Mouse (Mus musculus) G1E-ER4 (cell line): ENCODE measurements around the gene Grrp1. TPM values are rescaled to one million over a fixed set of nuclear protein-coding genes. Genes with fewer than 3 reads are reported as not detected.

Experiments
- GATA1 ChIP-seq: IDR thresholded peaks from one replicate; pipeline ENCODE4 v1.8.0; 2012; ENCODE audit warnings: low read length, inconsistent platforms
- polyA plus RNA-seq: library from polyadenylated mRNA; stranded (reverse); fragments of >175 nt; gene quantifications from 2 replicates; pipeline ENCODE4 v1.2.3, GENCODE M21; 2012

Grrp1 gene
- polyA plus RNA-seq, result not detected in 2 replicates

DNA sequence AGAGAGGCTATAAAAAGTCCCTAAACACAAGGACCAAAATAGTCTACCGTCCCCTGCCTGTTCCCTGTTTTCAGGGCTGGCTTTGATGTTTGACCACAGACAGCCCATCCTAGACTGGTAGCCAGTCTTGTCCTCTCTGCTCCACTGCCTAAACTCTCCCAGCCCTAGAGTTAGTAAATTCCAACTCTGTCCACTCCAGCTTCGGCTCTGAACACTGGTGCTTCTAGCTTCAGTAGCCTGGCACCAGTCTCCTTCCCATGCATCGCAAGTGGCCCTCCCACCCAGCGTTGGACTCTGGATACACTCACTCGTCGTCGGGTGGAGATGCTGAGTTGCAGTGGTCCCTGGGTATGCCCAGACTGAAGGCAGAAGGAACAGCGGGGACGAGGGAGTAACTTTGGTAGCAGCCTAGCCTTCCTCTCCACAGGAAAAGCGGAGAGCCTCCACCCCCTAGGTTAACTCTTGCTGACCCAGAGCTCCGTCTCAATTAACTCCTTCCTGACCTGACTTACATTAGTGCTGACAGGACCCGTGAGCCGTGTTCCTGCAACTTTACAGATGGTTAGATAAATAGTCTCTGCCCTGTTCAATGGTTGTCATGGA is at the start of gene Grrp1:
TSS of gene Grrp1 (minus strand) at position 385 of the 603 bp plus-strand sequence.
- no peak for TF ChIP-seq GATA1

DNA sequence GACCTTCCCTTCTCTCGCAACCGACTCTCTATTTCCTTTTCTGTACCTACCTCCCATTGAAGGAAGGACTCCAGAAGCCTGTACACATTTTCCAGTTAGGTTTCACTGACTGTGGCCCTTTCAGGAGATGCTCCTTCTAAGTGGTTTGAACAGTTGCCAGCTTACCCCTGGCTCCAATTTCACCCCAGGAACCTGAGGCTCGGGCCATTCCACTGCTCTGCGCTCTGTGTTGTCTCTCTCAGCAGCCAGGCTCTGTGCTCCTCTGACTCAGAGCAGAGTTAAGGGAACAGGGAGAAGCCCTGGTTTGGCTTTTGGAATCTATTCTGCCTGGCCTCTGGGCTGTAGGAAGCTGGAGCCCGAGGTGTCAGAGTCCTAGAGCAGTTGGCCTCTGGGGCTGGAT is 48.2 kb upstream of the Grrp1 start:
- no peak for TF ChIP-seq GATA1

DNA sequence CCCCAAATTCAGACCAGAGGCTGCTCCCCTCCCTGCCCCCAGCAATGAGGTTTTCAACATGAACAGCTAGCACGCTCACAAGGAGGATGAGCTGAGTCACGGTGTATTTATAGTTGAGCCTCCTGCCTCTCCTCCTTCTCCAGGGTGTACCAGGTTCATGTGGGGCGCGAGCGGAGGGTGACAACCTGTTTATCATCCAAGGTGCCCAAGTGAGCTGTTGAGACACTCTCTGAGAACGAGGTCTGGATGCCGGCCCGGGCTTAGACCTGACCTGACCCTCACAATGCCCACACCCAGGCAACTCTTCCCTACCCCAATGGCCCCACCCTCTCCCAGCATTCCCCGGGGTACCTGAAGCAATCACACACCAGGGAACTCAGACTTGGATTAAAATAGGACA is 46.4 kb upstream of the Grrp1 start:
- TF ChIP-seq GATA1, result no peak

DNA sequence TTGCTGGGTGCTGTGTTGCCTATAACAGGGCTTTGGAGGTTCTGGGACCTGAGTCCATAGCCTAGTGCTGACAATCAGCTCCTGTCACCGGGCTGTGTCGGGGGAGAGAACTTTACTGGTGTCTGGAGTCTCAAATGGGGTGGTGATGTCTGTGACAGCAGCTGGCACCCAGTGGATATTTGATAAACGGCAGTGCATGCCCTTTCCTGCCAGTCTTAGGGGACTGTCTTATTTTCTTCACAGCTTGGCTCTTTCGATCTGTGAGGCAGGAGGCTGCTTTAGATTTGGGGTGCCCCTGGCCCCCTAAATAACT is 45.5 kb upstream of the Grrp1 start:
- TF ChIP-seq GATA1, result no peak

DNA sequence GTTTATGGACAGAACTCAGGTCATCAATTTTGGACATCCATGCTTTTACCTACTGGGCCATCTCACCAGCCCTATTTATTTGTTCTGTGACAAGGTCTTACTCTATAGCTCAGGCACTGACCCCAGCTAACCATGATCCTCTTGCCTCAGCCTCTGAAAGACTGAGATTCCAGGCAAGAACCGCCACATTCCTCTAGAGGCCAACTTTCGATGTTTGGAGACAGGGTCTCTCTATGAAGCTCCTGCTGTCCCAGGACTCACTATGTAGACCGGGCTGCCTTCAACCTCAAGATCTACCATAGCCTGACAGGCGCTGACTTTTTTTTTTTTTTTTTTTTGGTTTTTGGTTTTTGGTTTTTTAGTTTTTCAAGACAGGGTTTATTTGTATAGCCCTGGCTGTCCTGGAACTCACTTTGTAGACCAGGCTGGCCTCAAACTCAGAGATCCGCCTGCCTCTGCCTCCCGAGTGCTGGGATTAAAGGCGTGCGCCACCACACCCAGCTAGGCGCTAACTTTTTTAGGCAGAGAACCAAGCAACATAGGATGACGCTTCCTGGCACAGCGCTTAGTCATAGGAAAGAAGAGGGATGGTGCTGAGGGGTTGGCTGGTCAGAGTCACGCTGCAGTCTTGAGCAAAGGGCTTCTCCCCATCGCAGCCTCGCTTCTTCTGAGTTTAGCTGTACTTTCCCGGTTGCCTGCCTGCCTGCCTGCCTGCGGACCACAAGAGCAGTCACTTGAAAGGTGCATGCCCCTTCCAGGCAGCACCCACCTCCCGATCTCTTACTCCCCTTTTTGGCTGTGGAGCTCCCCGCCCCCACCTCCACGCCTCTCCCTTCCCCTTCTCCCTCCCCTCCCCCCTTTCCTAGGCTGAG is 45.0 kb upstream of the Grrp1 start:
- no peak for TF ChIP-seq GATA1

DNA sequence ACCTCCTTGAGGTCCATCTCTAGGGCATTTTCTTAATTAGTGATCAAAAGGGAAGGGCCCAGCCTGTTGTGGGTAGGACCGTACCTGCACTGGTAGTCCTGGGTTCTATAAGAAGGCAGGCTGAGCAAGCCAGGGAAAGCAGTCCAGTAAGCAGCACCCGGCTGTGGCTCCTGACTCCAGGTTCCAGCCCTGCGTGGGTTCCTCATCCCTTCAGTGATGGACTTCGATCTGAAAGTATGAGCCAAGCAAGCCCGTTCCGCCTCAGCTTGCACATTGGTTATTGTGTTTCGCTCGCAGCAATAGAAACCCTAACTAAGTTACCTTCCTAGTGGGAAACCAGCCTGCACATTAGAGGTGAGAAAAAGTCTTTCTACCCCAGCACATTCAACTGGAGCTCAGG is 43.5 kb upstream of the Grrp1 start:
- TF ChIP-seq GATA1, result no peak

DNA sequence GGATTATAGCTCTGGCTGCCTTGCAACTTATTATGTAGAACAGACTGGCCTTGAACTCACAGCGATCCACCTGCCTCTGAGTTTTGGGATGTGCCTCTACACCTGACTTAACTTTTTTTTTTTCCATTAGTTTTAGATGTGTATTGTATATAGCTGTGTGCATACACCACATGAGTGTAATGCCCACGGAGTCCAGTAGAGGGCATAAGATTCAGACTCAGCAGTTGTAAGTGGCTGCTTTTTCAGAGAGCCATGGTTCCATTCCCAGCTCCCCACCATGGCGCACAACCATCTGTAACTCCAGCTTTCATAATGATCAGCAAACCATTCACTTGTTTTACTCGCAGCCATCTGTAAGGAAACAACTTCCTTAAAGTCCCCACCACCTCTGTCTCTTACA is 42.6 kb upstream of the Grrp1 start:
- TF ChIP-seq GATA1, result no peak

DNA sequence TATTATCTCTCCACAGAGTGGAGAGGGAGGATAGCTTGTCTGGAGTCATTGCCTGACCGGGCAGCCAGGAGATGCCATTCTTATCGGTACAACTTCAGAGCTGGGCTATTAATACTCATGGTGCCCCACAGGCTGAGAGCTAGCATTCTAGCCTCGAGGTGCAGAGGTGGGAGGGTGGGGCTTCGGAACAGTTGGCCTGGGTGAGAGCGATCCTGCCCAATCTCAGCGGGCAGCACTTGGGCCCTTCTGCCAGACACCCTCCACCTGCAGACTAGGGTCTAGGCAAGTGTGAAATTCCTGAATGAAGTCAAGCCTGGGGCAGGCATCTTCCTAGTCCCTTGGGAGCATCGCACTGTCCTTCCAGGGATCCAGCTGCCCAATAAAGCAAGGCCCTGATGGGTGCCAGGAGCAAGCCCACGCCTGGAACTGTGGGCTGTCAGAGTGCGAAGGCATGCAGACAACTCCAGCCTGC is 39.8 kb upstream of the Grrp1 start:
- TF ChIP-seq GATA1, result no peak

DNA sequence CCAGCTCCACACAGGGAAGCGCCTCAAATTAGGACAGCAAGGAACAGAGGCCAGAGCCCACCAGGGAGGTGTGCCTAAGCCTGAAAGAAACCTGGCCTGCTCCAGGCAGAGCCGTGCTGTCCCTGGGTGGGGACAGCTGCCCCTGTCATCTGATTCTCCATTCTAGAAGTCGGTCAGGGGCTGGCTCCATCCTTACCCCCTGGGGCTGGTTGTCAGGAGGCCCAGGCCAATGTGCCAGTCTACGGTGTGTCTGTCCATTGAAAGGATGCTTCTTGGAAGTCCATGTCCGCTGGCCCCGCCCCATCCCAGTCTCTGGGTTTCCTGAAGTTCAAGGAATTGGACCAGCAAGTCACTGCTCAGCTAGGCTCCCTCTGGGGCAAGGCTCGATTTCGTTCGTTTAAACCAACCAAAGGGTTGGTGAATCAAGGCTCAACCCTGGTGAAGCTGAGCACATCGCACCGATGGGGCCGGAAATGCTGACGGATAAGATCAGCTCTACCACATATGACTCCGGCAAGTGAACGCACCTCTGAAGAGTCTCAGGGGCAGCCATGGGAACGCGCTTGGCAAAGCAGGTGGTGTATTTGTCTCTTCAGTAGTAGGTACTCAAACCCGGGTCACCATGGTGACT is 39.3 kb upstream of the Grrp1 start:
- no peak for TF ChIP-seq GATA1

DNA sequence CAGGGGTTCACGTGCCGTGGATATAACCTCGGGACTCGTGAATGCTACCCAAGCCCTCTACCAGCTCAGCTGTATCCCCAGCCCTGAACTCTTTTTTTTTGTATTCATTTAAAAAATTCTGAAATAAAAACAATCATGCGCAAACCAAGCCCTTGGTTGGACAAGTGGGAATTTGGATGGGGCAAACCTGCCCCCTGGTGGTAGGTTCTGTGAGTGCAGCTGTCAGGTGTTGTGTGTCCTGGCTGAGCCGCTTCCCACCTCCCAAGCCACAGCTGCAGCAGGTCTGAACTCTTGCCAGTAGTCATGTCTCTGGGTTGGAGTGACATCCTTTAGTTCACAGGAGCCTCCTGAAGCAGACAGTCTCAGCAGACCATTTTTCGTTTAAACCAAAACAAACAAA is 38.2 kb upstream of the Grrp1 start:
- no peak for TF ChIP-seq GATA1

DNA sequence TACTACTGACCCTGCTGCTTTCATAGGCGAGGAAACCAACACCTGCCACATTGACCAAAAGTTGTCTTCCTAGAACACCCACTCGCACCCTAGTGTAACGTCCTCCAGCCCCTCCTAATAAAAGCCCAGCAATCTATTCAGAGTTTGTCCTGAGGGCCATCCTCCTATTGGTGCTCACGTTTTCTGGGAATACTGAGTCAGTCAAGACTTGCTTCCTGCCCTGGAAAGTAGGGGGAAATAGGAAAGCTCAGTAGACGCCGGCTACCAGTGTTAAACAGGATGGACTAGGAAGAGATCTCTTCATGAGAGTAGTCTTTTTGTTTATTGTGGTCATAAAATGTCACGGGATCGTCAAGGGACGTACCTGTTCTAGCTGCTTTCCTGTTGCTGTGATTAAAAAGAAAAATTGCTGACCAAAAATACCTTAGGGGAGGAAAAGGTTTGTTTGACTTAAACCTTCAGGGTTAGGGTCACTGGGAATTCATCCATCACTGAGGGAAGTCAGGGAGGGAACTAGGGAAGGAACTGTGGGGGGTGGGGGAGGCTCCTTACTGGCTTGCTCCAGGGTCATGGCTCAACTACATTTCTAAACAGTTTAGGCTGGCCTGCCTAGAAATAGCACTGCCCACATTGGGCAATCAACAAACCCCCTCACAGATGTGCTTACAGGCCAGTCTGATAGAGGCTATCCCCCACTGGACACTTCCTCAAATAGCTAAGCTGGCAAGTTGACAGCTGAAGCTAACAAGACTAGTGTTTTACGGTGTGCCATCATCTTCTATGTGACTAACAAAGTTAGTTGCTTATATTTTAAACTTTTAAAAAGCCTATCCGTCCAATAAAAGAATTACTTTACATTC is 34.7 kb upstream of the Grrp1 start:
- no peak for TF ChIP-seq GATA1

DNA sequence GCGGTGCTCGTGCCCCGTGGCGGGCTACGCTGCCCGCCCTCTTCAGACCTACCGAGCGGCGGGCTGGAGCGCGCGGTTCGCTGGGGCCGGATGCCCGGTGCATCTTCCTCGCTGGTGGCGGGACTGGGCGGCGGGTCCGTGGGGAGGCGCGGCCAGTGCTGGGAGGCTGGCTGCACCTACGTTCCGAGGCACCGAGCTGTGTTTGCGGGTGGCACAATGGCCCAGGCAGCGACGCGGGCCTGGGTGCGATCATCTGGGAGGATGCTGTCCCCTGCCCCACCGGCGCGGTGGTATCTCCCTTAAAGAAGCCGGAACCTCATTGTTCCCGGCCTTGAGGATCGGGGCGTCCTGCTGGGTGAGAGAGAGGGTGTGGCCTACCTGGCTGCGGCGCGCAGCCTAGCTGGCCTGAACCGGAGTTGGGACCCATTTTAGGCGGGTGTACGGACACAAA is 33.7 kb upstream of the Grrp1 start, which contains the start of gene Pdik1l:
TSS of gene Pdik1l (minus strand) at position 321 of the 451 bp plus-strand sequence.
- no peak for TF ChIP-seq GATA1

DNA sequence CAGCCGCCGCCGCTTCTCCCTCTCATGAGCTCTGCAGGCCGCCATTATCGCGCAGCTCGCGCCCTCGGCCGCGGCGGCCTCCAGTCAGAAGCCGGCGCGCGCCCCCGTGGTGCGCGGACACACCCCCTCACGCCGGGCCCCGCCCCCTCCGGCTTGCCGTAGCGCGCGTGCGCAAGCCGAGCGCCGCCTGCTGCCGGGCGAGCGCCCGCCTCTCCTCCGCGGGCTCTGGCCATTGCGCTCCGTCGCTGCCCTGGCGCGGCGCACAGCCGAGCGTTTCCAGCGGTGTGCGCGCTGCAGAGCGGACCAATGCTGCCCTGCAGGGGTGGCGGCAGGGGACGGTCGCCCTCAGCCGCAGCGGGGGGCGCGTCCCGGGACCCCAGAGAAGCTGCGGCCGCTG is 33.3 kb upstream of the Grrp1 start:
- no peak for TF ChIP-seq GATA1

DNA sequence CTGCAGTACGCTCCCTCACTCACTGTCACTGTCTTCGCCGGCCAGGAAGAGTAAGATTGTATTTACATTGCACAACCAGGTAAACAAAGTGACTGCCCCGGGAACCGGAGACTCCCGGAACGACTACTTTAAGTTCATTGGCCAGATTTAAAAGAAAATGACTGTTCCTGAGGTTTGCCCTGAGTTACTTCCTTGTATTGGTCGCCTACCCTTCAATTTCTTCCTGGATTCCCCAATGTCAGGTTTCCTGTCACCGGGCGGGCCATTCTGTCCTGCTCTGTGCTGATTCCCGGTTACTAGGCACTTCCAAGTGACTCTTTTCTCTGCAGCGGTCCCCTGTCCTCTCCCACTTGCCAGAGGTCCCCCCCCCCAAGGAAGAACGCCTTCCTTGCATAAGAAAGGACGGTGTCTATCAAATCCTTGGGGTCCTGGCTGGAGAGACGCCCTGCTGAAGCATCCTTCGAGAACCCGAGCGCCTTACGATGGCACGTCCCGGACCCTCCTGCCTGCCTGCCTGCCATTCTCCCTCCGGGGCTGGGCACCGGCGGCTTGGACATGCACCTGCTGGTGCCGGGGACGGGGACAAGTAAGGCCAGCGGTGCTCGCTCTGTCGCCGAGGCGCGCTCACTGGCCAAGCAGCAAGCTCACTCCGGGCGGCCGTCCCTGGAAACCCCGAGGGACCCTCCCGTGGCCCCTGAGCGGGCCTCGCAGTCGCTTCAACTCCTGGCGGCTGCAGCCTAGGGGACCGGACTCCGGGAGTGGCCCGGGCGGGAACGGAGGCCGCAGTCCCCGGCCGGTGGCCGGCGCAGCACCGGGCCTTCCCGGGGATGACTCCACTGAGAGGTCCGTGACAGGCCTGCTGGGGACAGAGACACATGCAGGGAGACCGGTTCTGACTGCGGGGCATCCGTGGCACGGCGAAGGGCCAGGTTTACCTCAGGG is 32.6 kb upstream of the Grrp1 start:
- TF ChIP-seq GATA1, result no peak
